Mouse (Mus musculus) testis, adult 10 weeks (tissue): Measurements from ENCODE around the gene Tnik. TPM values are rescaled to one million over a fixed set of nuclear protein-coding genes. Genes with fewer than 3 reads are reported as not detected.

Source experiments
- polyA plus RNA-seq: library from polyadenylated mRNA; stranded (reverse); fragments of 350-450 nt; fragmentation: Illumina TruSeq; extraction: RNeasy Lipid Tissue Mini Kit (QIAGEN cat#74804); gene quantifications from one replicate; pipeline ENCODE4 v1.2.3, GENCODE M21; 2014; ENCODE audit warnings: low read depth, low replicate concordance

The Tnik gene
- 21.4 TPM for polyA plus RNA-seq

DNA sequence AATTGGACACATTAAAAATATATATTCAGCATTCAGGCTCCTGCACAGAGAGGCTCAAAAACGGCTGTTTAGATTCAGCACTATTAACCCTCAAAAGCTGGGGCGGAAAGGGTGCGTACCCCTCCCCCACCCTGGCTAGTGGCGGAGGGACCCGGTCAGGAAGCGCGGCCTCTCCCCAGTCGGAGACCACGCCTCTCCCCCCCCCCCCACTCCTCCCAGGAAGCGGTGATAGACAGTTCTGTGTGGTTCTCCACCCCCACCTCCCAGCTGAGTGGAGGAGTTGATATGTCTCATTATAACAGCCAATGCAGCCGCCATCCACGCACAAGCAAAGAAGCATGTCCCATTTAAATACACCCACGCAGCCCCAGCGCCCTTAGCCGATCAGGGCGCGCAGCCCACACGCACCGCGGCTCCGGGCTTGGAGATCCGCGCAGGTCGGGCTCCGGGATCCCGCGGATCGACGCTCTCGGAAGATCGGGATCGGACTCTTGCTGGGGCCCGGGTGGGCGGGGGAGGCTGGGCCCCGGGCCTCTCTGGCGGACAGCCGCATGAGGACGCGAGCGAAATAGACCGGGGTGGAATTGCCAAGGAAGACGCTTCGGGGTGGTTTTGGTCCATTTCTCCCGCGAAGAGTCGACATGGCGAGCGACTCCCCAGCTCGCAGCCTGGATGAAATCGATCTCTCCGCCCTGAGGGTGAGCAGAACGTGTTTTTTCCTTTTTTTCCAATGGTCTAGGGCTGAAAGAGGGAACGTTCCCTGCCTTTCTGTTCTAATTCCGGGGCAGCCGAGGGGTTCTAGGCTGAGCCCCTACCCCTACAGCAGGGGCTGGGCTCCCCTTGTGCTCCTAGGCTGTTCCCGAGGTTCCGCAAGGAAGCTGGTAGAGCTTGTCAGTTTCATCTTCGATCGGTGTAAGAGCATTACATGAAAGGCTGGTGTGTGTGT is at the start of gene Tnik:
Tnik (plus strand) TSS at position 213 of the 946 bp plus-strand sequence.

DNA sequence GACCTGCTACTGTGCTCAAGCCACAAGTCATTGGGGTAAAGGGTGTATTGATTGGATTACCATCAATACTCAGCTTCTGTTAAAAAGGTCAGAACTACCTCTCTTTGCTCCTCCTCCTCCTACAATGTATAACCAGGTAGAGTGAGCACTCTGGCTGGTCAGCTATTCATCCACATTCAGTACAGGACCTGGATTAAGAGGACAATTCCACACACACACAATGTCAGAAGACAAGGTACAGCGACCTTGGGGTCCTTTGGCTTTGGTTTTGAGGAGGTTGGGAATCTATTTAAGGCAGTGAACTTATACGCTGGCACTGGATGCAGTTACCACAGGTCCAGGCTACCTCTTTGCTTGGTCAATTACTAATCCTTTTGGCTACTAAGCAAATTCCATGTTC is 434.8 kb downstream of the Tnik start, which contains the start of gene Slc2a2:
Slc2a2 (plus strand) TSS at position 107 of the 400 bp plus-strand sequence.

